Mouse (Mus musculus) spleen, adult 18-20 months (tissue): Measurements from ENCODE around the gene Nipsnap1.
A peak's percentile ranks its signal among the peaks of the same experiment; 100 is the strongest.

ENCODE experiments used
- DNase-seq, 2 experiments: peaks; one replicate each; pipeline ENCODE4 v3.0.0; 2022; ENCODE audit warnings: mixed read lengths in 2 of 2

Gene Nipsnap1

DNA sequence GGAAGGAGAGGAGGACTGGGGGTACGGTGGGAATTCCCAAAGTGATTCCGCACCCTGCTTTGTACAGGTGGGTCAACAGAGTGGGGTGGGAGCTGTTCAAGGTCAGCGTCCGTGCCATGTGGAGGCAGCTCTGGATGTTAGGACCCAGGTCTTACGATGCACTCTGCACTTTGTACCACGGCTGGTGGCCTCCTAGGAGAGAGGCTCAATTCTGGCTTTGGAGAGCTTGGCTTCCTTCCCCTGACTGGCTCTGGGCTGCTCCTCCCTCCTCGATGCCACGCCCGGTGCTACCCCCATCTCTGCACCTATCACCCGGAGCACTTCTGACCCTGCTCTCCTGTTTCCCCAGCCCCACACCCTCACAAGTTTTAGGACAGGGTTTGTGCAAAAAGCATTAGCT is 800 bp downstream of the Nipsnap1 start:
- DNase-seq: no peak

GRCm38 (mm10) chr11:4881087-4881486 is 7.3 kb downstream of the Nipsnap1 start:
- DNase-seq: no peak

GRCm38 (mm10) chr11:4882892-4883627 is 9.3 kb downstream of the Nipsnap1 start:
- no peak for DNase-seq

- peak; percentile 16 to 71 for DNase-seq
These were observed 11.7 kb downstream of the Nipsnap1 start for GRCm38 (mm10) chr11:4885385-4885903.

GRCm38 (mm10) chr11:4886987-4887386 is 13.2 kb downstream of the Nipsnap1 start:
- DNase-seq: no peak

DNA sequence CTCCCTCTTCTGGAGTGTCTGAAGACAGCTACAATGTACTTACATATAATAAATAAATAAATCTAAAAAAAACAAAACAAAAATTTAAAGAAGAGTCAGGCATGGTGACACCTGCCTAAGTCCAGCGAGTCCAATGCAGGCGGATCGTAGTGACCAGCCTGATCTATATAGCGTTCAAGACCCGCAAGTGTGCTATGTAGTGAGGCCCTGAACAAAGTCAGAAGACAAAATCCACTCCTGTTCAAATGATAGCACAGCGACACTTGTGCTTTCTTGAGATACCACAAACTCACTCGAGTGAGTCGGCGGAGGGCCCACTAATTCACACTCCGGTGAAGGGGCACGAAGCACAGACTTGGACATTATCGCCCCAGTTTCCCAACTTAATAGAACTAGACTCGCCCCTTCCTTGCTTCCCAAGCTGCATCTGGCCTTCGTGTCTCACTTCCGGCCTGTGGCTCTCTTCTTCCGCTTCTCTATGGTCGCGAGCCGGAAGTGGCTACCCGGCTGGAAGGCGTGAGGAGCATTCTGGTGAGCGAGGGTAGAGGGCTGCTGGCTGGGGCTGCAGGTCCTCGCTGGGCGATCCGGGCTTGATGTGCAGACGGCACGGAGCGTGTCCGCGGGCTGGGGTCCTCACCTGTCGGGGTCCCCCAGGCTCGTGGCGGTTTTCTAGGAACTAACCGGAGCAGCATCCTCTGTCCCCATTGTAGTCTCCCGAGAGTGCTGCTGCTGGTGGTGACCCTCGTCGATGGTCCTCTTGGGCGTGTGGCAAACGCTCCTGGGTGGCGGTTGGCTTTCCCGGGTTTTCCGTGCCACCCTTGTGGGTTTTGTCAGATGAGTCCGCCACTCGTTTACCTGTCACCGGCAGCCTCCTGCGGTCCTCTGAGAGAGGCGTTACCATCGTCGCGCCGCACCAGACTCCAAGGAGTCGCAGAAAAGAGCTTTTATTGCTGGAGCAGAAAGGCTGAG is 21.4 kb downstream of the Nipsnap1 start, which contains the start of gene Thoc5:
Gene Thoc5 (plus strand): TSS at position 473 of the 969 bp plus-strand sequence.
- DNase-seq: peak; percentile 63 to 69

DNA sequence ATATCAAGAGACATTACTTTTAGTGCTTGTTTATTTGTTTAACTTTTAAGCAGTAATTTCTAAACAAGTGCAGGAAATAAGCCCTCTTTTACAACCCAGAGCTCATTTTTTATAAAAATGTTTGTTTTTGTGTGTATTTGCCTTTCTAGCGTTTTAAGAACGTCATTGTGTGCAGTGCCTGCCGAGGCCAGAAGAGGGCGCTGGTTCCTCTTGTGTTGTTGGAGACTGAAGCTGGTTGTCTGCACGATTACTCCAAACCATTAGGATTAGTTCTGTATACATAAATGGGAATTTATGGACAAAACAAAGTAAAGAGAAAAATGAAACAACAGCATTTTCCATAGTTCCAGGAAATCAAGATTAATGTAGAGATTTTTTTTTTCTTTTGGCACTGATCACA is 26.7 kb downstream of the Nipsnap1 start:
- DNase-seq: no peak

GRCm38 (mm10) chr11:4901956-4902355 is 28.2 kb downstream of the Nipsnap1 start:
- no peak for DNase-seq

GRCm38 (mm10) chr11:4906231-4906630 is 32.5 kb downstream of the Nipsnap1 start:
- no peak for DNase-seq

GRCm38 (mm10) chr11:4916068-4916467 is 42.3 kb downstream of the Nipsnap1 start:
- DNase-seq: peak in 1 of 2 experiments; percentile 51

GRCm38 (mm10) chr11:4921281-4921680 is 47.5 kb downstream of the Nipsnap1 start:
- no peak for DNase-seq

GRCm38 (mm10) chr11:4921751-4922150 is 48.0 kb downstream of the Nipsnap1 start:
- no peak for DNase-seq

DNA sequence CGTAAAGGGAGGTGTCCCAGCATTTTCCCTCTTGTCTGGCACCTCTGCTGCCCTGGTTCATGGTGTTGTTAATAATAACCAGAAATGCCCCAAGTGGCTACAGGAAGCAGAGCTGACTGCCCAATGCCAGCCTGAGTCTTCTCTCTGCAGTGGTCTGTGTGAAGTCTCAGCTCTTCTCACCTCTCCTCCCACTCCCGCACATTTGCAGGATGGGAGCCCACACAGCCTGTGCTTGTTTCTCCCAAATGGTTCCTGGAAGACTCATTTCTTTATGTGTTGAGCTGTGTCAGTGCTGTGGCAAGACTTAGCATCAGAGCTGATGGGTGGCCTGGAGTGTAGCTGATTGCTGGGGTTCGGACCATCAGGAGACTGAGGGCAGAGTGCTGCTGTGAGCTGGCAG is 53.5 kb downstream of the Nipsnap1 start:
- no peak for DNase-seq

GRCm38 (mm10) chr11:4931009-4931601 is 57.4 kb downstream of the Nipsnap1 start:
- DNase-seq: no peak

DNA sequence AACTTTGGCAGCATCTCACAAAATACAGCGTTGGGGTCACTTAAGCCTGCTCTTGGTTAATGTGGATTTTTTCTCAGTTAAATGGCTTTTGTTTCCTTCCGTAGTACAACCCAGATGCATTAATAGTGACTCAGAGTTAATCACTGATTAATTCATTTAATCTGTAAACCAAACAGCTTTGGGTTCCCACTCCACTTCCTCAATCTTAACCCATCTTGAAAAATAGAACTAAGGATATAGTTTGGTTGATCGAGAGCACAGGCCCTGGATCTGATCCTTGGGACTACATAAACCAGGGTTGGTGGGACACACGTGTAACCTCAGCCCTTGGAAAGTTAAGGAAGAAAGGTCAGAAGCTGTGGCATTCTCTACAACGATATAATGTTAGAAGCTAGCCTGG is 62.5 kb downstream of the Nipsnap1 start:
- DNase-seq: no peak
